Mouse (Mus musculus): ENCODE results near the gene Ifi205.

DNA sequence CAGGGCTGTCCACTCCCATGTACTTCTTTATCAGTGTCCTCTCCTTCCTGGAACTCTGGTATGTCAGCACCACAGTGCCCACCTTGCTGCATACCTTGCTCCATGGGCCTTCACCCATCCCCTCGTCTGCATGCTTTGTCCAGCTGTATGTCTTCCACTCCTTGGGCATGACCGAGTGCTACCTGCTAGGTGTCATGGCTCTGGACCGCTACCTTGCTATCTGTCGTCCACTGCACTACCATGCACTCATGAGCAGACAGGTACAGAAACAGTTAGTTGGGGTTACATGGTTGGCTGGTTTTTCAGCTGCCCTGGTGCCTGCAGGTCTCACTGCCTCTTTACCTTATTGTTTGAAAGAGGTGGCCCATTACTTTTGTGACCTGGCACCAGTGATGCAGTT, 18.9 kb upstream of the Ifi205 start:
- TF ChIP-seq POLR2A (IDR thresholded peaks at IDR 0.05; ENCODE audit: borderline replicate concordance, low read depth, low read length), result no peak
- TF ChIP-seq CTCF (IDR thresholded peaks at IDR 0.05; ENCODE audit: low read depth, low read length), result no peak
